Comparison of ENCODE assay signal across 18 mouse cellular contexts in genomic region chr15:27604558-27604957, GRCm38 (mm10). TPM values are rescaled to one million over a fixed set of nuclear protein-coding genes. Genes with fewer than 3 reads are reported as not detected.
A peak's percentile ranks its signal among the peaks of the same experiment; 100 is the strongest.
DNase-seq lines count a peak whose midpoint lies in the region; ATAC-seq and TF ChIP-seq lines count a peak whose summit lies in the region.
"Had no signal": no experiment of that assay in that cellular context is flagged by ENCODE, and none has a peak within 500 bp of the region (broad histone marks: within the 10 kb centered on the region; RNA-seq: fewer than 3 reads in every experiment).

No protein-coding gene starts in this region.

- H3K4me1 ChIP-seq in liver, adult 2 months (ENCODE audit: control insufficient read depth, insufficient read depth, low read length) = peaks cover 14% of the 10 kb centered on the region
- no peaks in the 10 kb centered on the region for H3K4me1 ChIP-seq in liver, embryonic 11.5 days (replicated peaks; ENCODE audit: control insufficient read depth, insufficient read depth, low read length)
- peaks cover 8% of the 10 kb centered on the region; the same call in 1 of the 2 replicates for H3K4me1 ChIP-seq in liver, embryonic 15.5 days (replicated peaks)
- H3K4me1 ChIP-seq in liver, postnatal 0 days (ENCODE audit: insufficient read depth) = peaks cover 5% of the 10 kb centered on the region; the same call in 1 of the 2 replicates
- H3K4me1 ChIP-seq: embryonic facial prominence, embryonic 10.5 days; embryonic facial prominence, embryonic 12.5 days; forebrain, embryonic 13.5 days; forebrain, embryonic 15.5 days had no signal

- H3K79me2 ChIP-seq in liver, adult 2 months (ENCODE audit: control insufficient read depth, insufficient read depth, low read length) = peaks cover 28% of the 10 kb centered on the region; the same call in 1 of the 2 replicates

- DNase-seq in liver, adult 2 months (ENCODE audit: extremely low read depth, low read depth, low spot score) = peak; percentile 82
- DNase-seq in liver, embryonic 11.5 days (ENCODE audit: low spot score) = no peak
- DNase-seq in liver = no peak
- no peak for DNase-seq in liver, postnatal 0 days
- no peak for DNase-seq in cerebellum, adult 11-12 months
- DNase-seq: adrenal gland, adult 2 months; adrenal gland, postnatal 10 days; adrenal gland, postnatal 25 days; cerebellum, adult 11 months; cerebellum, adult 2 months; cerebellum, adult 9-10 months; cerebellum, postnatal 10 days; cerebellum, postnatal 25 days had no signal

- peak overlapping the region; percentile 92 for H3K27ac ChIP-seq in liver, adult 2 months (replicated peaks; ENCODE audit: insufficient read depth, low read depth, low read length)
- no peak overlapping the region for H3K27ac ChIP-seq in liver, embryonic 11.5 days (ENCODE audit: low read depth, low read length)
- H3K27ac ChIP-seq in liver, embryonic 15.5 days (replicated peaks) = no peak overlapping the region
- H3K27ac ChIP-seq in liver, postnatal 0 days (ENCODE audit: low read depth) = no peak overlapping the region
- H3K27ac ChIP-seq: embryonic facial prominence, embryonic 10.5 days; embryonic facial prominence, embryonic 12.5 days; forebrain, embryonic 13.5 days; forebrain, embryonic 15.5 days had no signal

- H3K27me3 ChIP-seq in liver, adult 2 months (ENCODE audit: control insufficient read depth, insufficient read depth, low read length) = no peaks in the 10 kb centered on the region
- no peaks in the 10 kb centered on the region for H3K27me3 ChIP-seq in liver, embryonic 11.5 days (replicated peaks; ENCODE audit: control insufficient read depth, insufficient read depth, low read length)
- no peaks in the 10 kb centered on the region for H3K27me3 ChIP-seq in liver, embryonic 15.5 days
- no peaks in the 10 kb centered on the region for H3K27me3 ChIP-seq in liver, postnatal 0 days (ENCODE audit: insufficient read depth, low read length)
- H3K27me3 ChIP-seq: embryonic facial prominence, embryonic 12.5 days; forebrain, embryonic 13.5 days; forebrain, embryonic 15.5 days had no signal

- TF ChIP-seq EP300 in liver, postnatal 0 days (IDR thresholded peaks at IDR 0.05; ENCODE audit: low read depth) = no peak

- WGBS in liver, adult 2 months = 27% methylated on average over 3 of the region's 3 CpGs
- WGBS in liver, embryonic 11.5 days = 85% methylated on average over 3 of the region's 3 CpGs
- WGBS in liver, embryonic 15.5 days (ENCODE audit: insufficient replicate concordance) = 77% methylated on average over 3 of the region's 3 CpGs
- 66% methylated on average over 3 of the region's 3 CpGs for whole genome bisulfite sequencing in liver, postnatal 0 days (ENCODE audit: insufficient replicate concordance)

- H3K9ac ChIP-seq in liver, adult 2 months (ENCODE audit: low read depth, low read length) = no peak overlapping the region
- H3K9ac ChIP-seq in liver, embryonic 11.5 days (ENCODE audit: low read depth, low read length) = no peak overlapping the region
- no peak overlapping the region for H3K9ac ChIP-seq in liver, embryonic 15.5 days
- no peak overlapping the region for H3K9ac ChIP-seq in liver, postnatal 0 days (replicated peaks)
- H3K9ac ChIP-seq: embryonic facial prominence, embryonic 12.5 days; forebrain, embryonic 13.5 days; forebrain, embryonic 15.5 days had no signal

- H3K36me3 ChIP-seq in liver, adult 2 months (ENCODE audit: control insufficient read depth, insufficient read depth, low read length) = peaks cover 67% of the 10 kb centered on the region
- peaks cover 22% of the 10 kb centered on the region for H3K36me3 ChIP-seq in liver, embryonic 11.5 days (ENCODE audit: control insufficient read depth, insufficient read depth, low read length)
- peaks cover 76% of the 10 kb centered on the region for H3K36me3 ChIP-seq in liver, embryonic 15.5 days (replicated peaks)
- H3K36me3 ChIP-seq in liver, postnatal 0 days (replicated peaks; ENCODE audit: insufficient read depth, low read length) = peaks cover 67% of the 10 kb centered on the region

- TF ChIP-seq POLR2A in liver, adult 2 months (IDR thresholded peaks at IDR 0.05; ENCODE audit: extremely low read depth, insufficient read depth, low read length) = no peak

- ATAC-seq in liver, embryonic 11.5 days (replicated peaks; ENCODE audit: low FRiP score) = no peak
- ATAC-seq in liver, embryonic 15.5 days (ENCODE audit: insufficient read depth) = peak; percentile 38; the same call in 1 of the 2 replicates
- ATAC-seq in liver, postnatal 0 days = peak; percentile 74
- ATAC-seq: forebrain, embryonic 13.5 days; forebrain, embryonic 15.5 days had no signal

- no peak overlapping the region for H3K4me3 ChIP-seq in liver, adult 2 months (ENCODE audit: insufficient read depth, low read depth, low read length)
- H3K4me3 ChIP-seq in liver, embryonic 11.5 days (ENCODE audit: low read depth, low read length) = no peak overlapping the region
- no peak overlapping the region for H3K4me3 ChIP-seq in liver, embryonic 15.5 days (replicated peaks)
- H3K4me3 ChIP-seq in liver, postnatal 0 days (ENCODE audit: low read depth, low read length) = no peak overlapping the region
- H3K4me3 ChIP-seq: embryonic facial prominence, embryonic 10.5 days; embryonic facial prominence, embryonic 12.5 days; forebrain, embryonic 13.5 days; forebrain, embryonic 15.5 days had no signal

- no peak overlapping the region for H3K4me2 ChIP-seq in liver, embryonic 11.5 days
- H3K4me2 ChIP-seq in liver, embryonic 15.5 days = no peak overlapping the region
- H3K4me2 ChIP-seq in liver, postnatal 0 days (ENCODE audit: low read depth, low read length) = no peak overlapping the region
- H3K4me2 ChIP-seq: embryonic facial prominence, embryonic 12.5 days; forebrain, embryonic 13.5 days; forebrain, embryonic 15.5 days had no signal

- TF ChIP-seq CTCF in liver, adult 2 months (IDR thresholded peaks at IDR 0.05; ENCODE audit: low read depth, low read length) = no peak
- no peak for TF ChIP-seq CTCF in liver, postnatal 0 days (IDR thresholded peaks at IDR 0.05; ENCODE audit: low read depth)

- no peaks in the 10 kb centered on the region for H3K9me3 ChIP-seq in liver, embryonic 11.5 days (ENCODE audit: control insufficient read depth, low read length)
- no peaks in the 10 kb centered on the region for H3K9me3 ChIP-seq in liver, embryonic 15.5 days (replicated peaks)
- no peaks in the 10 kb centered on the region for H3K9me3 ChIP-seq in liver, postnatal 0 days (ENCODE audit: low read length)
- H3K9me3 ChIP-seq: embryonic facial prominence, embryonic 10.5 days; embryonic facial prominence, embryonic 12.5 days; forebrain, embryonic 13.5 days; forebrain, embryonic 15.5 days had no signal

RNA-seq across cellular contexts. Expression of gene Otulin, which starts 25.9 kb away (rescaled TPM):
- 29.7 and 33.4 TPM in 2 replicates for total RNA-seq in liver, adult 2 months (2014; rRNA removed)
- 49.3 and 58.0 TPM in 2 replicates for polyA plus RNA-seq in liver, adult 2 months (2012; rRNA removed)
- polyA plus RNA-seq in liver, embryonic 11.5 days (2014; fragmentation: Nextera tagmentation; extraction: Ambion mirVana) = 45.9 and 47.5 TPM in 2 replicates
- 17.3 and 20.0 TPM in 2 replicates for polyA plus RNA-seq in liver, embryonic 15.5 days (2015; fragmentation: Nextera tagmentation; extraction: Ambion mirVana)
- polyA plus RNA-seq in liver, postnatal 0 days (2015; fragmentation: Nextera tagmentation; extraction: Ambion mirVana) = 20.8 and 23.5 TPM in 2 replicates
